Mouse (Mus musculus): ENCODE data around the gene Pusl1. TPM values are rescaled to one million over a fixed set of nuclear protein-coding genes. Genes with fewer than 3 reads are reported as not detected.
A peak's percentile ranks its signal among the peaks of the same experiment; 100 is the strongest.

Gene Pusl1
- polyA plus RNA-seq, 1 experiment from 2014 or later, result 39.7 TPM

GRCm38 (mm10) chr4:155851368-155851767 lies 40.2 kb downstream of the Pusl1 start:
- no peak overlapping the region for H3K4me3 ChIP-seq (ENCODE audit: low read length)
- peaks cover 19% of the 10 kb centered on the region for H3K36me3 ChIP-seq (ENCODE audit: control insufficient read depth, insufficient read depth, low read length)
- no peak for ATAC-seq (ENCODE audit: low read depth)
- no peak overlapping the region for H3K9ac ChIP-seq (ENCODE audit: low read length)
- no peak overlapping the region for H3K4me2 ChIP-seq (ENCODE audit: low read depth, low read length)
- H3K4me1 ChIP-seq (replicated peaks; ENCODE audit: control insufficient read depth, insufficient read depth, low read length), result peaks cover 19% of the 10 kb centered on the region
- WGBS, result 88% methylated on average over 3 of the region's 3 CpGs
- H3K9me3 ChIP-seq (ENCODE audit: control insufficient read depth, low read length), result no peaks in the 10 kb centered on the region
- H3K27me3 ChIP-seq (ENCODE audit: control insufficient read depth, insufficient read depth, low read depth, low read length), result no peaks in the 10 kb centered on the region
- H3K27ac ChIP-seq (ENCODE audit: low read length), result no peak overlapping the region

DNA sequence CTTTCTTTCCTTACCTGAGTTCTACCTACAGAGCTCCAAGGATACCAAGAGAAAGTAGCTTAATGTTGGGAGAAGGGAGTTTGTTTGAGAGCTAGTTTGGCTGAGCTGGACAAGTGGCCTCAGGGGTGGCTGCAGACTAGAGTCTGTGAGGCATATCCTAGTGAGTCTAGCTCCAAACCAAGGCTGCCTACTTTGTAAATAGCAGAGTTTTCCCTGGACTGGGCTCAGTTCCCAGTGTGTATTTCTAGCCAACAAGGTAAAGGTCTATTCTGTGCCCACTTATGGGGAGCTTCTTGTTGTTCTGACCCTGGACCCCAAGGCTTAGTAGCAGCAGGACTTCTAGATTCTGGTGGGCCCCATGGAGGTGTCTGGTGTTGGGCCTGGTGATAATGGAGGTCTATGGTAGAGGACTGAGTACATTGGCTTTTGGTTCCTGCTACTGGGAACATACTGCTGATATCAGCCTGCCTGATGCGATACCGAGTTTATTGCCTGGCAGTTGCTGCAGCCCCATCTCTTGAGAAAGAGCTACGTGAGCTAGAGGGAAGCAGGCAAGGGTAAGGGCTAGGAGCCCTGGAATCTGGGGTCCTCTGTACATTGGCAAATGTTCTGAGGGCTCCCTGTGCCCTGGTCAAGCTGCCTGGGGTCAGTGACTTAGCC lies 41.7 kb downstream of the Pusl1 start:
- Histone ChIP-seq H3K4me1 (replicated peaks; ENCODE audit: control insufficient read depth, insufficient read depth, low read length) (peaks cover 19% of the 10 kb centered on the region), H3K36me3 (ENCODE audit: control insufficient read depth, insufficient read depth, low read length) (peaks cover 9% of the 10 kb centered on the region), H3K9me3 (ENCODE audit: control insufficient read depth, low read length) (no peaks in the 10 kb centered on the region), H3K9ac (ENCODE audit: low read length) (no peak overlapping the region), H3K27ac (ENCODE audit: low read length) (no peak overlapping the region), H3K27me3 (ENCODE audit: control insufficient read depth, insufficient read depth, low read depth, low read length) (no peaks in the 10 kb centered on the region), H3K4me2 (ENCODE audit: low read depth, low read length) (no peak overlapping the region), H3K4me3 (ENCODE audit: low read length) (no peak overlapping the region)
- 93% methylated on average over 3 of the region's 3 CpGs for WGBS
- no peak for ATAC-seq (ENCODE audit: low read depth)

GRCm38 (mm10) chr4:155849391-155849790 lies 42.2 kb downstream of the Pusl1 start:
- Histone ChIP-seq H3K4me3 (ENCODE audit: low read length) (no peak overlapping the region), H3K9ac (ENCODE audit: low read length) (no peak overlapping the region), H3K9me3 (ENCODE audit: control insufficient read depth, low read length) (no peaks in the 10 kb centered on the region), H3K27ac (ENCODE audit: low read length) (no peak overlapping the region), H3K4me2 (ENCODE audit: low read depth, low read length) (no peak overlapping the region), H3K27me3 (ENCODE audit: control insufficient read depth, insufficient read depth, low read depth, low read length) (no peaks in the 10 kb centered on the region), H3K36me3 (ENCODE audit: control insufficient read depth, insufficient read depth, low read length) (peaks cover 5% of the 10 kb centered on the region; the same call in 1 of the 2 replicates), H3K4me1 (replicated peaks; ENCODE audit: control insufficient read depth, insufficient read depth, low read length) (peaks cover 19% of the 10 kb centered on the region)
- ATAC-seq (ENCODE audit: low read depth), result no peak
- WGBS, result 85% methylated on average over 2 of the region's 2 CpGs

GRCm38 (mm10) chr4:155848434-155849095 lies 43.0 kb downstream of the Pusl1 start:
- H3K4me3 ChIP-seq (ENCODE audit: low read length), result peak overlapping the region; percentile 91
- WGBS, result 56% methylated on average over 7 of the region's 7 CpGs
- no peaks in the 10 kb centered on the region for H3K9me3 ChIP-seq (ENCODE audit: control insufficient read depth, low read length)
- no peak overlapping the region for H3K27ac ChIP-seq (ENCODE audit: low read length)
- H3K27me3 ChIP-seq (ENCODE audit: control insufficient read depth, insufficient read depth, low read depth, low read length), result no peaks in the 10 kb centered on the region
- no peak for ATAC-seq (ENCODE audit: low read depth)
- peaks cover 2% of the 10 kb centered on the region; the same call in 1 of the 2 replicates for H3K36me3 ChIP-seq (ENCODE audit: control insufficient read depth, insufficient read depth, low read length)
- peaks cover 19% of the 10 kb centered on the region for H3K4me1 ChIP-seq (replicated peaks; ENCODE audit: control insufficient read depth, insufficient read depth, low read length)
- peak overlapping the region; percentile 91 for H3K9ac ChIP-seq (ENCODE audit: low read length)
- peak overlapping the region; percentile 72 for H3K4me2 ChIP-seq (ENCODE audit: low read depth, low read length)

- no peaks in the 10 kb centered on the region for H3K9me3 ChIP-seq (ENCODE audit: control insufficient read depth, low read length)
- no peaks in the 10 kb centered on the region for H3K27me3 ChIP-seq (ENCODE audit: control insufficient read depth, insufficient read depth, low read depth, low read length)
- peak; percentile 51; the same call in 1 of the 2 replicates for ATAC-seq (ENCODE audit: low read depth)
- H3K9ac ChIP-seq (ENCODE audit: low read length), result peak overlapping the region; percentile 91
- peaks cover 3% of the 10 kb centered on the region for H3K36me3 ChIP-seq (ENCODE audit: control insufficient read depth, insufficient read depth, low read length)
- H3K4me1 ChIP-seq (replicated peaks; ENCODE audit: control insufficient read depth, insufficient read depth, low read length), result peaks cover 19% of the 10 kb centered on the region
- WGBS, result 2% methylated on average over 66 of the region's 69 CpGs
- H3K4me2 ChIP-seq (ENCODE audit: low read depth, low read length), result peak overlapping the region; percentile 72
- peak overlapping the region; percentile 63 for H3K27ac ChIP-seq (ENCODE audit: low read length)
- peak overlapping the region; percentile 91 for H3K4me3 ChIP-seq (ENCODE audit: low read length)
Measured at GRCm38 (mm10) chr4:155847591-155848352, 43.8 kb downstream of the Pusl1 start.

- Histone ChIP-seq H3K27me3 (ENCODE audit: control insufficient read depth, insufficient read depth, low read depth, low read length) (no peaks in the 10 kb centered on the region), H3K36me3 (ENCODE audit: control insufficient read depth, insufficient read depth, low read length) (peaks cover 8% of the 10 kb centered on the region), H3K27ac (ENCODE audit: low read length) (peak within 1 kb of the TSS; percentile 63), H3K9ac (ENCODE audit: low read length) (peak within 1 kb of the TSS; percentile 91), H3K9me3 (ENCODE audit: control insufficient read depth, low read length) (no peaks in the 10 kb centered on the region), H3K4me3 (ENCODE audit: low read length) (peak within 1 kb of the TSS; percentile 91), H3K4me1 (replicated peaks; ENCODE audit: control insufficient read depth, insufficient read depth, low read length) (peaks cover 19% of the 10 kb centered on the region), H3K4me2 (ENCODE audit: low read depth, low read length) (peak within 1 kb of the TSS; percentile 81)
- 2% methylated on average over 43 of the region's 65 CpGs for WGBS
- ATAC-seq (ENCODE audit: low read depth), result peak; percentile 95
Measured at GRCm38 (mm10) chr4:155846871-155847578, 44.6 kb downstream of the Pusl1 start, which contains the start of gene Dvl1. TSS of gene Dvl1 (plus strand) at chr4:155847402.

DNA sequence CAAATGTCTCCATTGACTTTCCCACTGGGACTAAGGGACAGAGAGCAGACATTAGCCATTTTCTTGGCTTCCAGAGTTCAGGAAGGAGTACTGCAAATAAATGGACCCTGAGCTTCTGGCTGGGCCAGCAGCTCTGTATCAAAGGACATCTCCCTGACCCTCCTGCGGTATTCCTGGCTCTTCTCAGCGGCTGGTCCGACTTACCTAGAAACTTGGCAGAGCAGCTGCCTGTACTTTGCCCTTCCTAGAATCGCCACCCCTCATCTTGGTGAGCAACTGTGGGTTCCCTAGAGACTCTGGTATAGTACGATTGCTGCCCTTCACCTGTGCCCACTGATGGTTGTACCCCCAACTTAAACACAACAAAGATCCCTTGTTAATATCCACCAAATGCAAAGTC lies 48.4 kb downstream of the Pusl1 start:
- 92% methylated on average over 5 of the region's 5 CpGs for WGBS
- peaks cover 33% of the 10 kb centered on the region for H3K4me1 ChIP-seq (replicated peaks; ENCODE audit: control insufficient read depth, insufficient read depth, low read length)
- ATAC-seq (ENCODE audit: low read depth), result no peak

DNA sequence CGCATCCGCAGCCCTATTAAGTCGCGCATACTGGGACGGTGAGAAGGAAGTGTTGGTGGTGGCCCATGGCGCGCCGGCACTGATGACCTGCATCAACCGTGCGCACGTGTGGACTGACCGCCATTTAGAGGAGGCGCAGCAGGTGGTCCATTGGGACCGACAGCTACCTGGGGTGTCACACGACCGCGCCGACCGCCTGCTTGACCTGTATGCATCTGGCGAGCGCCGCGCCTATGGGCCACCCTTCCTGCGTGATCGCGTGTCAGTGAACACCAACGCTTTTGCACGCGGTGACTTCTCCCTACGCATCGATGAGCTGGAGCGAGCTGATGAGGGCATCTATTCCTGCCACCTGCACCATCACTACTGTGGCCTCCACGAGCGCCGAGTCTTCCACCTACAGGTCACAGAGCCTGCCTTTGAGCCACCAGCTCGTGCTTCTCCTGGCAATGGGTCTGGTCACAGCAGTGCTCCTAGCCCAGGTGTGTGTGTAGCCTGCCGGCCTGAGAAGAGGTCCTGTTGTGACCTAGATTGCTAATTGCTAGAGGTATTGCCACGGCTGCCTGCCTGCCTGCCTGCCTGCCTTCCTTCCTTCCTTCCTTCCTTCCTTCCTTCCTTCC lies 49.8 kb downstream of the Pusl1 start:
- Histone ChIP-seq H3K4me2 (ENCODE audit: low read depth, low read length) (peak overlapping the region; percentile 92), H3K4me1 (replicated peaks; ENCODE audit: control insufficient read depth, insufficient read depth, low read length) (peaks cover 41% of the 10 kb centered on the region), H3K36me3 (ENCODE audit: control insufficient read depth, insufficient read depth, low read length) (peaks cover 13% of the 10 kb centered on the region), H3K27ac (ENCODE audit: low read length) (no peak overlapping the region), H3K9me3 (ENCODE audit: control insufficient read depth, low read length) (no peaks in the 10 kb centered on the region), H3K9ac (ENCODE audit: low read length) (no peak overlapping the region; the same call in 1 of the 2 replicates), H3K4me3 (ENCODE audit: low read length) (peak overlapping the region; percentile 67), H3K27me3 (ENCODE audit: control insufficient read depth, insufficient read depth, low read depth, low read length) (peaks cover 8% of the 10 kb centered on the region)
- WGBS, result 38% methylated on average over 38 of the region's 38 CpGs
- ATAC-seq (ENCODE audit: low read depth), result no peak

More for the DNA sequence above, 48.4 kb downstream of the Pusl1 start:
- Histone ChIP-seq H3K27ac (ENCODE audit: low read length) (no peak overlapping the region), H3K4me3 (ENCODE audit: low read length) (no peak overlapping the region), H3K4me2 (ENCODE audit: low read depth, low read length) (no peak overlapping the region), H3K27me3 (ENCODE audit: control insufficient read depth, insufficient read depth, low read depth, low read length) (peaks cover 8% of the 10 kb centered on the region), H3K9ac (ENCODE audit: low read length) (no peak overlapping the region), H3K36me3 (ENCODE audit: control insufficient read depth, insufficient read depth, low read length) (peaks cover 13% of the 10 kb centered on the region), H3K9me3 (ENCODE audit: control insufficient read depth, low read length) (no peaks in the 10 kb centered on the region)

Measured in lung, embryonic 16.5 days (tissue).